Mouse (Mus musculus) cerebellum, postnatal 14 days (tissue): ENCODE results near the gene Gas2l3.

Experiments used
- DNase-seq, 2 experiments: peaks; one replicate each; pipeline ENCODE4 v3.0.0; 2021; ENCODE audit warnings: mixed read lengths in 2 of 2

Gene Gas2l3

DNA sequence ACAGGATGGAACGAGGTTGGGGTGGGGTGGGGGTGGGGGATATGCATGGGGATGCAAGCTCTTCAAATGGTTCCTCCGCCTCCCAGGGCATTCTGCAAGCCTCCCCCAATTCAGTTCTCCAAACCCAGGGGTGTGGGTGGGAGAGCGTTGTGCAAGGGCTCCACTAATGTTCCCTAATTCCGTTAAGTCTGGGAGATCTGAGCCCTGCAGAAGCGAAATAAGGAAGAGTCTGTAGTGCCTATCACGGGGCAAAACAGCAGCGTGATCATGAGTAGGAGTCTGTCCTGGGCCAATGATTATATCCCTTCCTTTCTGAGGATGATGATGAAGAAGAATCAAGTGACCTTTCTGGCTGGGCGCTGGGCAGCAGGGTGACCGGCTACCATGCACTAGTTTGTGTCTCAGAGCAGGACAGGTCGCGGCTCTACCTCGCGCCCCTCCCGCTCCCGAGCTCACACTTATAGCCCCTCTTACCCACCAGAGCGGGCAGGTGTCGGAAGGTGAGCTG, 598 bp downstream of the Gas2l3 start:
- no peak for DNase-seq

GRCm38 (mm10) chr10:89442640-89443039, 1.1 kb downstream of the Gas2l3 start:
- DNase-seq, result no peak

- no peak for DNase-seq
Measured at GRCm38 (mm10) chr10:89441961-89442360, 1.8 kb downstream of the Gas2l3 start.

- DNase-seq, result no peak
Measured at GRCm38 (mm10) chr10:89439380-89439779, 4.4 kb downstream of the Gas2l3 start.

DNA sequence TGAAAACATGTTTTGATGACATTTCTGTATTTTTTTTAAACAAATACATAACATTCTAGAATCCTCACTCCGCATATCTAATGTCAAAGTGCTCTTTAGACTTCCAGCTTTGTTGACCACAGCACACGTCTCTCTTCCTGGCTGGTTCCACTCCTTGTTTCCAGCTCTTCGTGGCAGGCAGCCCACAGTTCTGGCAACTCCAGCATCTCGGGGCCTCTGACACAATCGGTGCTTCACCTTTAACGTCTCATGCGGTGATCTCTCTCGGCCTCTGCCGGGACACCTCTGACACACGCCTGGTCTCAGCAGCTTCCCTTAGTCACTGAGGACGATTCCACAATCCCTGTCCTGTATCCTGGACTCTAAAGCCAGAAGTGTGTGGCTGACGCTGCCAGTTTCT, 5.8 kb downstream of the Gas2l3 start:
- peak; percentile 50 to 51 for DNase-seq

- no peak for DNase-seq
Measured at GRCm38 (mm10) chr10:89437472-89437871, 6.3 kb downstream of the Gas2l3 start.

- peak in 1 of 2 experiments; percentile 21 for DNase-seq
Measured at GRCm38 (mm10) chr10:89435920-89436319, 7.8 kb downstream of the Gas2l3 start.

GRCm38 (mm10) chr10:89435413-89435812, 8.4 kb downstream of the Gas2l3 start:
- no peak for DNase-seq

- DNase-seq, result no peak
Measured at GRCm38 (mm10) chr10:89434509-89435210, 9.1 kb downstream of the Gas2l3 start.

GRCm38 (mm10) chr10:89432743-89433142, 11.0 kb downstream of the Gas2l3 start:
- DNase-seq, result no peak

GRCm38 (mm10) chr10:89430751-89431150, 13.0 kb downstream of the Gas2l3 start:
- no peak for DNase-seq

- DNase-seq, result no peak
Measured at GRCm38 (mm10) chr10:89424800-89425393, 18.9 kb downstream of the Gas2l3 start.

DNA sequence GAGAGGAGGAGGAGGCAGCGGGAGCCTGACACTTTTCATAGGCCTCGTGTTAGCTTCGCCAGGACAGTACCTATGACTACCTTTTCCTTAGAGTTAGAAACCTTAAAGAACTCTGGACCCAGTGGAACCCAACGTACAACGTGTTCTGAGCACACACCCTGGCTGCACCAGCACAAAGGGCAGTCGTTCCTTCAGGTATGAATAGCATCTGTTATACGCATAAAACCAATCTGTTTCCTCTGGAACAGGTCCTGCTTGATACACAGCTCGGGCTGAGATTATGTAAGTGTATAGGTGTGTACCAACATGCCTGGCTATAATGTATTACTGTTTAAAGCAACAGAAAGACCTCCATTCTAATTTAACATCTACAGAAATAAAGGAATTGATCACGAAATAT, 19.6 kb downstream of the Gas2l3 start:
- no peak for DNase-seq

DNA sequence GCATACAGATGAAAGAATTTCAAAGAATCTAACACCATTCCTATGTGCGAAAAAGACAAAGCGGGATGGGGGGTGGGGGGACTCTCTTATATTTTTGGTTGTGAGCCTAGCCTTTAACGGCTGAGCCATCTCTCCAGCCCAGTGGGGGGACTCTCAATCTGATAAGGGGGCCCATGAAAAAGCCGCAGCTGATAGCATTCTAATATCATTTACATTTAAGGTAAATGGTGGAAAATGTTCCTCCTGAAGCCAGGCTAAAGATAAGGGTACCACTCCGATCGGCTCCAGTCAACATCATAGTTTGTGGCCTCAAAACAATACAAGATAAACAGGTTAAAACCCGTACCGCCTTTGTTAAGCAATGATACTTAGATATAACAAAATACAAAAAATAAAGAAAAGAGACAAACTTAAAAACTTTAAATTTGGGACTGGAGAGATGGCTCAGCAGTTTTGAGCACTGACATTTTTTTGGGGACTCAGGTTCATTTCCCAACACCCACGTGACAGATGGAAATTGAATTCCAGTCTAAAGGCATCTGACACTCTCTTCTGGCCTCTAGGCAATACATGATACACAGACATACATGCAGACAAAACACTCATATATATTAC, 20.5 kb downstream of the Gas2l3 start:
- DNase-seq, result no peak

DNA sequence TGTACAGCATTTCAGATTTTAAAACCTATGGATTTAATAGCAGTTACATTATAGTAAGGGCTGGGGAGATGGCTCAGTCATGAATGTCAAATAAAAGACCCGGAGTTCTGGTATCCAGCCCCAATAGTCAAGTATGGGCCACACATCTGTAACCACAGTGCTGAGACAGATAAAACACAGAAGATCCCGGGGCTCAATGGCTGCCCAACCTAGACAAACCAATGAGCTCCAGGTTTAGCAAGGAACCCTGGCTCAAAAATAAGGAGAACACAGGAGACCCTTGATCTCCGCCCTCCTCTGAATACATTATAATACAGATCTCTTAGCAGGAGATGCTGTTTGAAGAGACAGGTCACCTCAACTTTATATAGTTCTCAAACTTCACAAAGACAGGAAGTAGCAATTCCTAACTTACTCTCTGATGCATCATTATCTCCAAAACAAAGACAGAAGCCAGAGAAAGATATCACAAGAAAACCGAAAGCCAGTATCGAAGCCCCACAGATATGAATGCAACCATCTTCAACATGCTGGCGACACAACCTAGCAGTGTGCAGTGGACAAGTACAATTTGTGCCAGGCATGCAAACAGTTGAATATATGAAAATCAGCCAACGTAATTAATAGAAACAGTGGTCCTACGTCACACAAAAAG, 21.1 kb downstream of the Gas2l3 start:
- no peak for DNase-seq

GRCm38 (mm10) chr10:89417966-89418365, 25.8 kb downstream of the Gas2l3 start:
- no peak for DNase-seq

DNA sequence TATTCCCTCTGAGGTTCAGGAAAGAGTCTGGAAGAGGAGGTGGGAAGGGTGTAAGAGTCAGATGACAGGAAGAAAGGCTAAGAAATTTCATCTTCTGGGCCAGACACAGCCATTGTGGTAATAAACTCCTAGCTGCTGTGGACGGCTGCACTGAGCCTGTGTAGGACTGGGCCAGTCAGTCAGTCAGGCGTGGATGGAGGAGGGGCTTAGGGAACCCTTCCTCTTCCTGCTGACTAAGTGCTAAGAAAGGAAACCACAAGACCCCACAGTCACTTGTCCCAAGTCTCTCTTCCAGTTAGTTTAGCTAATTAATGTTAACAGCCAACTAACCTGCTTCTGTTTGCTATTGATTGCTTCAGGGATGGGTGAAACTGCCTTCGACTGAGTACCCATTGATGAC, 28.3 kb downstream of the Gas2l3 start:
- DNase-seq, result no peak

- no peak for DNase-seq
Measured at GRCm38 (mm10) chr10:89407551-89407950, 36.2 kb downstream of the Gas2l3 start.

GRCm38 (mm10) chr10:89406733-89407484, 36.9 kb downstream of the Gas2l3 start:
- DNase-seq, result no peak

DNA sequence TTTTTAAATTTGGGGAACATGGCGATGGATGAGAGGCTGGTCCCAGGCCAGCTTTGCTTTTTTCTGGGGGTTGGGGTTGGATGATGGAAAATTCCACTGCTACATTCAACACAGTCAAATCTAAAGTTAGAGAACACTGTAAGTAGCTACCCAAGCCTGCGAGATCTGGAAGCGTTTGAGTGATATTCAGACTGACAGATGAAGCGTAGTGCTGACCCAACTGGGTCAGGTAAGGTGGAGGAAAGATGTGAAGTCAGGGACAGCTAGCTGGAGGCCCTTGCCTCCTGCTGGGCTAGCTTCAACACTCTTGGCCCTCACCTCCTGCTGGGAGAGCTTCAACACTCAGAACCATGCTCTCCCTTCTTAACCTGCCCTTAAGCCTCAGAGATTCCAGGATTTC, 38.8 kb downstream of the Gas2l3 start:
- DNase-seq, result no peak

DNA sequence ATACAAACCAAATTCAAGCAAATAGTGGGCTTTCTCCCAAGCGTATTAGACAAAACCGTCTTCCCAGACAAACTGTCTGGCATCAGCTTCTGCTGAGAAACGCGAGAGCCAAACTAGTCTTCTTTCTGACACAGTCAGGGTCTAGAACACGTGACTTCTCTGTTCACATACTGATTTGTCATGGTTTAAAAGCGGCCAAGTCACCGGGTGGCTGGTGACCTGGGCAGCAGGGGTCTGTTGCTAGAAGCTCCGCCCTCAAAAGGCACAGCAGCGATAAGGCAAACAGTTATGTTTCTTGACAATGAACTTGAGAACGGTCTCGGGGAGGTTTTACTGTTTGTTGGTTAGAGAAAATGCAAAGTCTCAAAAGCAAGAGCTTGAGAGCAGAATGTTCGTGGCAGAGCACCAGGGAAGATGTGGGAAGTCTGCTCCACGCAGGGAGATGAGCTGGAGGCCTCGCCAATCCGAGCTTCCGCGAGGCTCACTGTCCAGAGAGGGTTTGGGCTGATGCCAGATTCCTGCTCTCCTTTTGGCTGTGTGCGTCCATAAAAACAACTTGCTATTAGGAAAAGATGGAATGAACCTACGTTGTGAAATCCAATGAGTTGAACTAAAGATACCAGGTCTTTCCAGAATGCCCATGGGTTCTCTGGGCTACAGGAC, 43.0 kb downstream of the Gas2l3 start:
- peak; percentile 88 to 95 for DNase-seq

DNA sequence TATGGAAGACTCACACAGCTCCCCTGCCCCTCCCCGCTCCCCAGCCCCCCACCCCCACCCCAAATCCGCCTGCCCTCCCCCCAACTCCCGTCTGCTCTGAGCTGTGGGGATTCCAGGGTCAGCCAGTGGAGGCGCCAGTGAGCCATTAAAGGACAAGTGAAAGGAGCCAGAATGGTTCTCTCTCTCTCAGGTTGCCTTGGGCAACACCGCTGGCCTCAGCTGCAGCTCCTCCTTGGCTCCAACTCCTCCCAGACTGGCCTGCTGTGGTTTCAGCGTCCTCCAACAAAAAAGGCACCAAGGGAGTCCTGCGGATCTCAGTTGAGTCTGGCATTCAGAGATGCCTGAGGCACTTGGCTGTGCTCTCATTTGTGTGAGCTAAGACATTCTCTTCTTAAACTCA, 47.9 kb downstream of the Gas2l3 start:
- DNase-seq, result peak; percentile 60 to 84
